8 mouse cellular contexts compared by ENCODE assay signal in genomic region chr13:81351462-81352155, GRCm38 (mm10).
DNase-seq lines count a peak whose midpoint lies in the region; ATAC-seq and TF ChIP-seq lines count a peak whose summit lies in the region.

No protein-coding gene starts in this region.

- no peak for TF ChIP-seq CTCF in thymus, adult 2 months (IDR thresholded peaks at IDR 0.05; ENCODE audit: borderline replicate concordance, control insufficient read depth, extremely low read depth, insufficient read depth, low read length, poor library complexity)

- no peak for TF ChIP-seq POLR2A in thymus, adult 2 months (IDR thresholded peaks at IDR 0.05; ENCODE audit: control insufficient read depth, extremely low read depth, insufficient read depth, low read length, poor library complexity)

- H3K4me3 ChIP-seq in thymus, adult 2 months (ENCODE audit: control insufficient read depth, insufficient read depth, low read length): no peak overlapping the region

- ATAC-seq in megakaryocyte-erythroid progenitor cell, adult 5-6 weeks (replicated peaks; ENCODE audit: low FRiP score, low TSS enrichment, poor library complexity, severe bottlenecking): peak; percentile 77

- H3K27ac ChIP-seq in thymus, adult 2 months (ENCODE audit: control insufficient read depth, insufficient read depth, low read length): no peak overlapping the region

- intact Hi-C loops in heart, postnatal 10 days (cut with DNase I): loop anchor here (5.0 to 10.0 kb wide), 3 partner anchors 34 to 469 kb away; partner anchors contain the start of gene Arrdc3
- intact Hi-C loops in left cerebral cortex, postnatal 25 days (cut with DNase I): no loop called here

- DNase-seq in thymus, adult 2 months: peak; percentile 7
- no peak for DNase-seq in thymus, adult 18-20 months
- DNase-seq in heart, postnatal 10 days: peak; percentile 61 to 65
- DNase-seq in kidney, postnatal 4 days: peak; percentile 53 to 66
- DNase-seq in thymus, postnatal 36 days: peak; percentile 6 to 13
- DNase-seq in left cerebral cortex, postnatal 25 days (ENCODE audit: low spot score in 2 of 2): no peak
- no peak for DNase-seq in frontal cortex, postnatal 10 days (ENCODE audit: low spot score in 2 of 2)

- WGBS in thymus, adult 2 months: 8% methylated on average over 14 of the region's 14 CpGs

- peaks cover 2% of the 10 kb centered on the region; the same call in 1 of the 2 replicates for H3K4me1 ChIP-seq in thymus, adult 2 months (replicated peaks; ENCODE audit: control insufficient read depth, insufficient read depth, low read length)

- H3K36me3 ChIP-seq in thymus, adult 2 months (ENCODE audit: control insufficient read depth, insufficient read depth, low read length): no peaks in the 10 kb centered on the region

- H3K27me3 ChIP-seq in thymus, adult 2 months (ENCODE audit: control insufficient read depth, insufficient read depth, low read length): no peaks in the 10 kb centered on the region; the same call in 1 of the 2 replicates

Comparison
In these comparisons a context has a peak if more than half of its experiments do, and no peak if none do; other contexts are left out.
1. DNase-seq: peak in thymus, adult 2 months (single experiment), heart, postnatal 10 days (2 of 2), kidney, postnatal 4 days (2 of 2) and thymus, postnatal 36 days (2 of 2); none in thymus, adult 18-20 months (0 of 2), left cerebral cortex, postnatal 25 days (0 of 2) and frontal cortex, postnatal 10 days (0 of 2).